Mouse (Mus musculus): ENCODE measurements around the gene Pdxdc1.
"Not testable (repeated sequence)": the region's sequence is repeated elsewhere in the genome, so short reads cannot be mapped to it uniquely, and the experiment has no call there.

Pdxdc1 gene

GRCm38 (mm10) chr16:13902888-13903483 lies at the start of gene Pdxdc1, which contains the start of gene Mpv17l:
Gene Pdxdc1 (minus strand): TSS chr16:13903131.
Gene Mpv17l (plus strand): TSS chr16:13903161.
- DNase-seq (ENCODE audit: low spot score in 2 of 2), result peak; percentile 93 to 97

- DNase-seq (ENCODE audit: low spot score in 2 of 2), result no peak
Observed at GRCm38 (mm10) chr16:13951245-13951644, 48.3 kb upstream of the Pdxdc1 start.

DNA sequence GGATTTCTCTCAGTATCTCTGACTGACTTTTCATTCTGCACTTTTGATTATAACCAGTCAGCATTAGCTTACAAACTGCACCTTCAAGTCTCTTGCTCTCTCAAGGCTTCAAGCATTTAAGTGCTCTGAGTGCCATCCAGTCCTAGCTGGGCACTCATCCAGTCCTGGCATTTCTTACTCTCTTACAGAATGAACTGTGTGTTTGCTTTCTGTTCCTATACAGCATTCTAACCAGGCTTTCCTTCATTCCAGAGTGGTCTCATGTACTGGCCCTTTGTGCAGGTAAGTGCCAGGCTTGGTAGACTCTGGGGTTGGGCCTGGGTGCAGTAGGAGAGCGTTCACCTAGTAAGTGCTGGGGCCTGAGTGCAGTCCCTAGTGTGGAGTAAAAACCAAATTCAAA lies 43.4 kb upstream of the Pdxdc1 start:
- no peak for DNase-seq (ENCODE audit: low spot score in 2 of 2)

- DNase-seq (ENCODE audit: low spot score in 2 of 2), result no peak
Observed at GRCm38 (mm10) chr16:13945153-13945552, 42.2 kb upstream of the Pdxdc1 start.

- no peak for DNase-seq (ENCODE audit: low spot score in 2 of 2)
Observed at GRCm38 (mm10) chr16:13944752-13945151, 41.8 kb upstream of the Pdxdc1 start.

DNA sequence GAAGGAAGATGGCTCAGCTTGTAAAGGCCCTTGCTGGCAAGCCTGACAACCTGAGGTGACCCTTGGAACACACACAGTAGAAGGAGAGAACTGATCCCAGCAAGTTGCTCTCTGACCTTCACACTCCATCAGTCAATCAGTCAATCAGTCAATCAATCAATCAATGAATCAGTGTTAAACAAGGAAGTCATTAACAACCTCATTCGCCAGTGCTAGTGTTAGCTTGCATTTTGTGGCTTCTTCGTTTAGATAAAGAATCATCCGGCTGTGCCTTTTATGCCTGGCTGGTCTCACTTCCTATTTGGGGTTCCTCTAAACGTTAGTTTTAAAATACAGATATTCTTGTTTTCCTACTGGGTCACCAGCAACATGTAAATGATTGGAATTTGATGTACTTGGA lies 41.2 kb upstream of the Pdxdc1 start:
- DNase-seq (ENCODE audit: low spot score in 2 of 2), result no peak

DNA sequence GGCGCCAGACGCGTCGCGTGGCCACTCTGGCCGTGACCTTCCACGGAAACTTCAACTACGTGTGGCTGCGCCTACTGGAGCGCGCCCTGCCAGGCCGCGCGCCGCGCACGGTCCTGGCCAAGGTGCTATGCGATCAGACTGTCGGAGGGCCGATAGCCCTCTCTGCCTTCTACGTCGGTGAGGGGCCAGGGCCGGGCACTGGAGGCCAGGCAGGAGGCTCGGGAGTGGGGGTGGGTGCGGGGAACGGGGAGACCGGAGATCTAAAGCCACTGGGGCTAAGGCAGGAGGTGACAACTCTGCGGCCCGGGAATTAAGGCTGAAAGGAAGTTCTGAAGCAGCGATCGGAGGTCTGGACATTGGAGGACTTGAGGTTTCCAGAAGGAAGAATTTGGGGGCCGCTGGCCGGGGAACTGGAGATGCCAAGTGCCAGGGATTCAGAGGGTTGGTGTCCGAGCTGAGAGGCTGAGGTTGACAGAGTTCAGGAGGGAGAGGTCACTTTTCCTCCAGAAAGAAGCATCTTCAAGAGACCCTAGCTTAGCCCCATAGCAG lies 38.0 kb upstream of the Pdxdc1 start:
- no peak for DNase-seq (ENCODE audit: low spot score in 2 of 2)

GRCm38 (mm10) chr16:13940139-13940846 lies 37.4 kb upstream of the Pdxdc1 start:
- peak; percentile 74 to 79 for DNase-seq (ENCODE audit: low spot score in 2 of 2)

DNA sequence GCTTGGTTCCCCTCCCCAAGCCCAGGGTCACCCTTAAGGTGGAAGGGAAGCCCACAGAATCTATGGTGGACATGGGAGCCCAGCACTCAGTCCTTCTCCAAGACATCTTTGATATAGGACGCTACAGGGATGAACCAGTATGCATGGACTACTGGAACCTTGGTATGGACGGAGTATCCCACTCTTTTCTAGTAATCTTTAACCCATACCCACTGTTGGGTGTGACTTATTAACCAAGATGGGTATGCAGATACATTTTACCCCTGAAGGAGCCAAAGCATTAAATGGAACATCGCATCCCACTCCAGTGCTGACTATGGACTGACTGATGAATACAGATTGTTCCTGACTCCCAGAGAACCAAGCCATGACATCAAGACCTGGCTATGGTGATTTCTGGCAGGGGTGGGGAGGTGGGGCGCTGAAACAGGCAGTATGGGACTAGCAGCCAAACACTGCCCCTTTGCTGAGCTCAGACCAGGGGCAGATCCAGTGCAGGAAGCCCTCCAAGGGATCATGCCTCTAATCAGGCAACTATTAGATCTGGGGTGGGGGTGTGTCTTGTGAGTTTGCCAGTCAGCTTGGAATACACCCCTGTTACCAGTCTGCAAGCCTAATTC lies 24.6 kb upstream of the Pdxdc1 start:
- no peak for DNase-seq (ENCODE audit: low spot score in 2 of 2)

DNA sequence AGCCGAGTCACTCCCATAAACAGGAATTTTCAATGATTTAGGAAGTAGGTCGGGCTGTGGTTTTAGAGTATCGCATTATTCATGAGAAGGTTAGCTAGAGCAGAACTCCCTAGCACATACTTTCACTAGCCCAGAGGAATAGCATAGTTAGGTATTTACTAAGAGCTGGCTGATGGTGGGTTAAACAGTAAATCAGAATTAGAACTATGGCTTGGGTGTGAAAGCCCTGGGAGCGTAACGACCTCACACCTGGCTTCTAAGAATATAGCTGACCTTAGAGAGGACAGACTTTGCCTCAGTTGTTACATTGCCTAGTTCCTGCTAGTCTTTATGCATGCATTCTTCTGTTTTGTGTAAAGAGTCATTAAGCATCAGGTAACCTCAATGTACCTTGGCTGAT lies 20.0 kb upstream of the Pdxdc1 start:
- DNase-seq (ENCODE audit: low spot score in 2 of 2), result not testable (repeated sequence)

DNA sequence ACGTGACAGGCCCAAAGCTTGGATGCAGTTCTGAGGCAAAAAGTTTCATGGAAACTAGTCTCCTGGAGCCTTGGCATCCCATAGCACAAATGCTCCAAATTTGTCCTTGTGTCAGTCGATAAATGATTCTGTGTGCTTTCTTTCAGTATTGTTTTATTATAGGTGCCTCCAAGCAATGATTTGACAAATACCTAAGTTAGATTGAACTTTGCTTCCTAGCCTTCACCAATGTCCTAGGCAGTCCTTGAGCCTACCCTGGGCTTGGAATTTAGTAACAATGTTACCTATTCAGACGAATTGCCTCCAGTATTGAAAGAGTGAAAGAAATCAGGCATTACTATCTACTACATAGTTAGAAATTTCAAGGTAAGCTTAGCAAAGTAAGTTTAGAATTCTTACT lies 19.6 kb upstream of the Pdxdc1 start:
- DNase-seq (ENCODE audit: low spot score in 2 of 2), result not testable (repeated sequence)

DNA sequence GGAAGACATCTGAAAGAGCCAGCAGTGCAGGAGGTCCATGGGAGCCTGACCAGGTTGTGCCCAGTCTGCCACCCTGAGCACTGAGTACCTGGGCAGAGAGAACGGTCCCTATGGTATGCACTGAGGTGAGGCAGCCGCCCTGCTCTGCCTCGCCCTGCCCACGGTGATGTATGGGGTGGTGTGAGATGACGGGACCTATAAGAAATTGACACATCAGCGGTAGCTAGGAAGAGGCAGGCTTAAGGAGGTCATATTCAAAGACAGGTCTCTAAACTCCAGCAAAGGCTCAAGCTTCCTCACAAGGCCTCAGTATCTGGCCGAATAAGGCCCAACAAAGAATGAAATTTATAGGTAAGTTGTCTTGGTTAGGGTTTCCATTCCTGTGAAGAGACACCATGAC lies 18.9 kb upstream of the Pdxdc1 start:
- no peak for DNase-seq (ENCODE audit: low spot score in 2 of 2)

DNA sequence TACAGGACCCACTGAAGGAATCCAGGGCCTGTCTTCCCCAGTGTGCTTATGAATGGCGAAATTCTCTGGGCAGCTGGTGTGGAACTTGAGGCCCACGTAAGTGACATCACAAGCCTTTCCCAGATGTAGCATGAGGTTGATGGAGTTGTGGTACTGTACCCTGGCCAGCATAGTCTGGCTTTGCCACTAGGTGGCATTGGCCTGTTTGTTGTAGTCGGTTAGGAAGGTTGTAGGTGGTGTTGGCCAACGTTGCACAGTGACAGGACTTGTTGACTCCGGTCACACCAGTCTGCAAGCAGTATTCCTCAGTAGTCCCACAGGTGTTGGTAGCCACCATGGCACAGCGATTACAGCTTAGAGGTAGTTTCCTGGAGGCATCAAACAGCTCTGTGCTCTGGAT lies 18.1 kb upstream of the Pdxdc1 start:
- no peak for DNase-seq (ENCODE audit: low spot score in 2 of 2)

DNA sequence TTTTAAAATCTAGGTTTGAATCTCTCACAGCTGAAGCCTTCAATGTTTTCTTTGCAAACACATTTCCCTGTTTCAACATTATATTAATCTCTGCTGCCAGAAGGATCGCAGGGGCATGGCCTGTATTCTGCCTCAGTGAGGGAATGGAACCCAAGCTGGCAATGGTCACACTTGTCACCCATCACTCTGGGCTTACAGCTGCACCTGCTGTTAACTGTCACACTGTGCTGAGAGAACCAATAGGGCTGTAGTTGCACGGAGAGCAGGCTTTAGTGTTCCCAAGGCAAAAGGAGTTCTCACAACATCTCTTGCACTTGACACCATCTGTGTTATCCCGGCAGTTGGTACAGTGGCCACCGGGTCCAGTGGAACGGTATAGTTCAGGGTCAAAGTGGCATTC lies 17.2 kb upstream of the Pdxdc1 start:
- no peak for DNase-seq (ENCODE audit: low spot score in 2 of 2)

GRCm38 (mm10) chr16:13907297-13907696 lies 4.4 kb upstream of the Pdxdc1 start:
- DNase-seq (ENCODE audit: low spot score in 2 of 2), result no peak

GRCm38 (mm10) chr16:13903488-13903887 lies 557 bp upstream of the Pdxdc1 start:
- DNase-seq (ENCODE audit: low spot score in 2 of 2), result peak; percentile 78 to 79

DNA sequence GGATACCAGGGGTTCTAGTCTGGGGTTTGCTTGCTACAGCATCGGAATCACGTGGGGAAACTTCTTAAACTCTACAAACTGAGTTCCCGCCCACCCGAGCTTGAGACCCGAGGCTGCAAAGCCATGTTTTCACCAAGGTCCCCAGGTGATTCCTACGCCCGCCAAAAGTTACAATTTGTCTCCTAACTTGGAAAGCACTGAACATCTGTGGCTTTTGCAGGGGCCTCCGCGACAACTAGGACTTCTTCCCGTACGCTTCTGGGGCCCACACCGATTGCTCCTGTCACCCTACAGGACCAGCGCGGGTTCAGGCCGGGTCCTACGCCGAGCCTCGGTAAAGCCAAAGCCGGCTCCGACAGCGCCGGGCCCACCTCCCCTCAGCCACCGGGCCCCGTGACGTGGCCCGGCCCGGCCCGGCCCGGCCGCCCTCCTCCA lies 517 bp downstream of the Pdxdc1 start:
- DNase-seq (ENCODE audit: low spot score in 2 of 2), result no peak

- DNase-seq (ENCODE audit: low spot score in 2 of 2), result no peak
Observed at GRCm38 (mm10) chr16:13898981-13899380, 4.0 kb downstream of the Pdxdc1 start.

GRCm38 (mm10) chr16:13896357-13896756 lies 6.6 kb downstream of the Pdxdc1 start:
- DNase-seq (ENCODE audit: low spot score in 2 of 2), result no peak

- DNase-seq (ENCODE audit: low spot score in 2 of 2), result no peak
Observed at GRCm38 (mm10) chr16:13895740-13896139, 7.2 kb downstream of the Pdxdc1 start.

DNA sequence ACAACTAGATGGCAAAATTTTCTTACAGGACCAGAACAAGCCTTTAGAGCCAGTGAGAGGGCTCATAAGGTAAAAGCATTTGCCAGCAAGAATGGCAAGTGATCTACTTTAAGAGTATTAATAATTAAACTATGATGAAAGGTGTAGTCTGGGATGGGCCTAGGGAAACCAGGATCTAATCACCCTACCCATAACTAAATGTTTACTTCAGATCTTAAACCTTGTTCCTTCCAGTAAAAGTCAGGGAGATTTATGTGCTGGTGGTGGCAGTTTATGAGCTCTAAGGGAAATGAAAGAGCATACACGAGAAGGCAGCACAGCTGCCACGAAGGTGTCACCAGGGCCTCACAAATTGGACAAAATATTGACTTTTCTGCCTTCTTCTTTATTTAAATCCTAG lies 8.8 kb downstream of the Pdxdc1 start:
- no peak for DNase-seq (ENCODE audit: low spot score in 2 of 2)

GRCm38 (mm10) chr16:13892850-13893249 lies 10.1 kb downstream of the Pdxdc1 start:
- no peak for DNase-seq (ENCODE audit: low spot score in 2 of 2)

GRCm38 (mm10) chr16:13890449-13890848 lies 12.5 kb downstream of the Pdxdc1 start:
- no peak for DNase-seq (ENCODE audit: low spot score in 2 of 2)

Measured in frontal cortex, postnatal 10 days (tissue).